Mouse (Mus musculus) left cerebral cortex, adult 11 months (tissue): ENCODE data around the gene Rangap1.

Experiments
- DNase-seq: peaks from one replicate; pipeline ENCODE4 v3.0.0; 2022; ENCODE audit warnings: low spot score

The Rangap1 gene

GRCm38 (mm10) chr15:81694891-81695290, 50.4 kb downstream of the Rangap1 start:
- no peak for DNase-seq

GRCm38 (mm10) chr15:81693967-81694881, 51.1 kb downstream of the Rangap1 start:
- peak; percentile 37 for DNase-seq

DNA sequence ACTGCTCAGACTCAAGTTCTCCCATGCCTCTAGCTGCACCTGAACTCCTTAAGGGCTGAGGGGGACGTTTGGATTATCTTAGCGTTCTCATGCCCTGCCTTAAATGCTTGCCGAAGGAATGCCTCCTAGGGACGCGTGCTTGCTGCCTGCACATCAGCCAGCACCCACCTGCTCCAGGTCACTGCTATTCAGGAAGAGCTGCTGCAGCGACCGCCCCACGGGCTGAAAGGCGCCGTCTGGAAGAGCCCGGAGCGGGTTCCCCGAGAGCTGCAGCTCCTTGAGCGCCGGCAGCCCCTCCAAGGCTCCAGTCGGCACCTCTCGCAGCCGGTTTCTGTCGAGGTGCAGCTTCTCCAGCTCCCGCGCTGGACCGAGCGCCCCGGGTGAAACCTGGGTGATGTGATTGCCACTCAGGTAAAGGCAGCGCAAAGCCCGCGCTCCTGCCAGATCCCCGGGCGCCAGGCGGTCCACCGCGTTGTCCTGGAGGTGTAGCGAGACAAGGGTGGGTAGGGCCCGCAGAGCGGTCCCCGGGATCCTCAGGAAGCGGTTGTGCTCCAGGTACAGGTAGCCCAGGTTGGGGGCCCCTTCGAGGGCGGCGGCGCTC, 51.9 kb downstream of the Rangap1 start:
- no peak for DNase-seq

- no peak for DNase-seq
Measured at GRCm38 (mm10) chr15:81680301-81680805, 65.0 kb downstream of the Rangap1 start.

- DNase-seq: no peak
Measured at GRCm38 (mm10) chr15:81676637-81677036, 68.7 kb downstream of the Rangap1 start.

- no peak for DNase-seq
Measured at GRCm38 (mm10) chr15:81670231-81670640, 75.1 kb downstream of the Rangap1 start.

DNA sequence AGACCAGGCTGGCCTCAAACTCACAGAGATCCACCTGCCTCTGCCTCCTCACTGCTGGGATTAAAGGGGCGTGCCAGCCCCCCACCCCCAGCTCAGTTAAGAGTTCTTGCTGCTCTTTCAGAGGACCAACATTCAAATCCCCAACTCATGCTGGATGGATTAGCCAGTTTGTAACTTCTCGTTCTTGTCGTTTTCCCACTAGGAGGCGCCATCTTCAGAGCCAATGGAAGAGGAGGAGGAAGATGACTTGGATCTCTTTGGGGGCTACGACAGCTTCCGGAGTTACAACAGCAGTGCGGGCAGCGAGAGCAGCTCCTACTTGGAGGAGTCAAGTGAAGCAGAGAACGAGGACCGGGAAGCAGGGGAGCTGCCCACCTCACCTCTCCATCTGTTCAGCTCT, 78.4 kb downstream of the Rangap1 start:
- no peak for DNase-seq

GRCm38 (mm10) chr15:81663697-81664561, 81.4 kb downstream of the Rangap1 start, which contains the start of gene L3mbtl2:
TSS of gene L3mbtl2 (plus strand) at chr15:81663889.
- peak; percentile 85 for DNase-seq

DNA sequence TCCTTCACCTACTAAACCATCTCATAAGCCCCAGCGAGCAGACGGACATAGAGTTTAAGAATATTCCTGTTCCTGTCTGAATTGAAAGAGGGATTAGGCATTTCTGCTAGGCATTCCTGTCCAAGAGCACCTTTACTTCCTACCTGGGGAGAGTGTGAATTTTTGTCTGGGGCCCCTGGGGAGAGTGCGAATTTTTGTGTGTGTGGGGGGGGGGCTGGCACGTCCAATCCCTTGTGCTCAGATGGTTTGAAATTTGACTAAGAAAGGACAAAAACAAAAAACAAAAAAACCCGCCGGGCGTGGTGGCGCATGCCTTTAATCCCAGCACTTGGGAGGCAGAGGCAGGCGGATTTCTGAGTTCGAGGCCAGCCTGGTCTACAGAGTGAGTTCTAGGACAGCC, 82.0 kb downstream of the Rangap1 start:
- DNase-seq: no peak

- DNase-seq: no peak
Measured at GRCm38 (mm10) chr15:81661701-81662100, 83.6 kb downstream of the Rangap1 start.
